Mouse (Mus musculus): ENCODE results near the gene Galnt16. TPM values are rescaled to one million over a fixed set of nuclear protein-coding genes. Genes with fewer than 3 reads are reported as not detected.

Gene Galnt16
- polyA plus RNA-seq (2014; fragmentation: Nextera tagmentation; extraction: Ambion mirVana) = 13.1 and 14.0 TPM in 2 replicates

GRCm38 (mm10) chr12:80517977-80518376, at the start of gene Galnt16:
TSS of gene Galnt16 (plus strand) at chr12:80518277.
- Histone ChIP-seq H3K36me3 (ENCODE audit: control insufficient read depth, insufficient read depth, low read length) (no peaks in the 10 kb centered on the region), H3K27me3 (ENCODE audit: control insufficient read depth, insufficient read depth, low read length) (peaks cover 13% of the 10 kb centered on the region), H3K4me3 (ENCODE audit: low read depth, low read length) (peak within 1 kb of the TSS; percentile 55), H3K27ac (ENCODE audit: low read depth, low read length) (peak within 1 kb of the TSS; percentile 89), H3K9me3 (ENCODE audit: control insufficient read depth, low read length) (no peaks in the 10 kb centered on the region), H3K9ac (ENCODE audit: low read length) (peak within 1 kb of the TSS; percentile 86), H3K4me1 (ENCODE audit: control insufficient read depth, insufficient read depth, low read length) (peaks cover 19% of the 10 kb centered on the region), H3K4me2 (peak within 1 kb of the TSS; percentile 91)
- 5% methylated on average over 14 of the region's 14 CpGs for WGBS
- no peak for DNase-seq (ENCODE audit: low spot score, missing footprints)
- 0 out of 2 replicates have a peak, but pooled peaks have one; percentile 2 for ATAC-seq (ENCODE audit: low FRiP score)

GRCm38 (mm10) chr12:80470206-80470605, 47.9 kb upstream of the Galnt16 start:
- no peaks in the 10 kb centered on the region for H3K27me3 ChIP-seq (ENCODE audit: control insufficient read depth, insufficient read depth, low read length)
- no peaks in the 10 kb centered on the region for H3K9me3 ChIP-seq (ENCODE audit: control insufficient read depth, low read length)
- no peak for DNase-seq (ENCODE audit: low spot score, missing footprints)
- no peak overlapping the region for H3K27ac ChIP-seq (ENCODE audit: low read depth, low read length)
- ATAC-seq (ENCODE audit: low FRiP score) = no peak
- no peaks in the 10 kb centered on the region for H3K36me3 ChIP-seq (ENCODE audit: control insufficient read depth, insufficient read depth, low read length)
- no peak overlapping the region for H3K4me3 ChIP-seq (ENCODE audit: low read depth, low read length)
- no peak overlapping the region for H3K9ac ChIP-seq (ENCODE audit: low read length)
- 91% methylated on average over 2 of the region's 2 CpGs for WGBS
- no peaks in the 10 kb centered on the region for H3K4me1 ChIP-seq (ENCODE audit: control insufficient read depth, insufficient read depth, low read length)
- no peak overlapping the region for H3K4me2 ChIP-seq

GRCm38 (mm10) chr12:80471926-80472325, 46.2 kb upstream of the Galnt16 start:
- no peaks in the 10 kb centered on the region for H3K4me1 ChIP-seq (ENCODE audit: control insufficient read depth, insufficient read depth, low read length)
- H3K9me3 ChIP-seq (ENCODE audit: control insufficient read depth, low read length) = no peaks in the 10 kb centered on the region
- no peaks in the 10 kb centered on the region for H3K27me3 ChIP-seq (ENCODE audit: control insufficient read depth, insufficient read depth, low read length)
- WGBS = 90% methylated on average over 4 of the region's 4 CpGs
- ATAC-seq (ENCODE audit: low FRiP score) (no peak), DNase-seq (ENCODE audit: low spot score, missing footprints) (no peak)
- no peak overlapping the region for H3K4me2 ChIP-seq
- no peak overlapping the region for H3K9ac ChIP-seq (ENCODE audit: low read length)
- no peak overlapping the region for H3K4me3 ChIP-seq (ENCODE audit: low read depth, low read length)
- H3K36me3 ChIP-seq (ENCODE audit: control insufficient read depth, insufficient read depth, low read length) = no peaks in the 10 kb centered on the region
- no peak overlapping the region for H3K27ac ChIP-seq (ENCODE audit: low read depth, low read length)

GRCm38 (mm10) chr12:80473731-80474130, 44.3 kb upstream of the Galnt16 start:
- no peaks in the 10 kb centered on the region for H3K9me3 ChIP-seq (ENCODE audit: control insufficient read depth, low read length)
- H3K9ac ChIP-seq (ENCODE audit: low read length) = no peak overlapping the region
- H3K27ac ChIP-seq (ENCODE audit: low read depth, low read length) = no peak overlapping the region
- no peak for DNase-seq (ENCODE audit: low spot score, missing footprints)
- no peaks in the 10 kb centered on the region; the same call in 1 of the 2 replicates for H3K36me3 ChIP-seq (ENCODE audit: control insufficient read depth, insufficient read depth, low read length)
- 83% methylated on average over 3 of the region's 3 CpGs for WGBS
- no peaks in the 10 kb centered on the region for H3K27me3 ChIP-seq (ENCODE audit: control insufficient read depth, insufficient read depth, low read length)
- H3K4me2 ChIP-seq = no peak overlapping the region
- no peak for ATAC-seq (ENCODE audit: low FRiP score)
- no peak overlapping the region for H3K4me3 ChIP-seq (ENCODE audit: low read depth, low read length)
- no peaks in the 10 kb centered on the region for H3K4me1 ChIP-seq (ENCODE audit: control insufficient read depth, insufficient read depth, low read length)

- Histone ChIP-seq H3K4me3 (ENCODE audit: low read depth, low read length) (no peak overlapping the region), H3K36me3 (ENCODE audit: control insufficient read depth, insufficient read depth, low read length) (peaks cover 7% of the 10 kb centered on the region), H3K4me2 (no peak overlapping the region), H3K4me1 (ENCODE audit: control insufficient read depth, insufficient read depth, low read length) (no peaks in the 10 kb centered on the region), H3K9ac (ENCODE audit: low read length) (no peak overlapping the region), H3K27me3 (ENCODE audit: control insufficient read depth, insufficient read depth, low read length) (no peaks in the 10 kb centered on the region), H3K9me3 (ENCODE audit: control insufficient read depth, low read length) (no peaks in the 10 kb centered on the region), H3K27ac (ENCODE audit: low read depth, low read length) (no peak overlapping the region)
- 89% methylated on average over 3 of the region's 3 CpGs for WGBS
- DNase-seq (ENCODE audit: low spot score, missing footprints) (no peak), ATAC-seq (ENCODE audit: low FRiP score) (no peak)
Observed at GRCm38 (mm10) chr12:80479986-80480385, 38.1 kb upstream of the Galnt16 start.

GRCm38 (mm10) chr12:80483397-80483796, 34.7 kb upstream of the Galnt16 start:
- 80% methylated on average over 3 of the region's 3 CpGs for WGBS
- no peak overlapping the region for H3K27ac ChIP-seq (ENCODE audit: low read depth, low read length)
- H3K36me3 ChIP-seq (ENCODE audit: control insufficient read depth, insufficient read depth, low read length) = peaks cover 7% of the 10 kb centered on the region
- H3K4me1 ChIP-seq (ENCODE audit: control insufficient read depth, insufficient read depth, low read length) = no peaks in the 10 kb centered on the region
- ATAC-seq (ENCODE audit: low FRiP score) = no peak
- H3K9me3 ChIP-seq (ENCODE audit: control insufficient read depth, low read length) = no peaks in the 10 kb centered on the region
- H3K27me3 ChIP-seq (ENCODE audit: control insufficient read depth, insufficient read depth, low read length) = no peaks in the 10 kb centered on the region
- no peak overlapping the region for H3K4me3 ChIP-seq (ENCODE audit: low read depth, low read length)
- H3K9ac ChIP-seq (ENCODE audit: low read length) = no peak overlapping the region
- no peak for DNase-seq (ENCODE audit: low spot score, missing footprints)
- H3K4me2 ChIP-seq = no peak overlapping the region

GRCm38 (mm10) chr12:80493311-80493710, 24.8 kb upstream of the Galnt16 start:
- Histone ChIP-seq H3K36me3 (ENCODE audit: control insufficient read depth, insufficient read depth, low read length) (peaks cover 19% of the 10 kb centered on the region; the same call in 1 of the 2 replicates), H3K9ac (ENCODE audit: low read length) (no peak overlapping the region), H3K4me3 (ENCODE audit: low read depth, low read length) (no peak overlapping the region), H3K27ac (ENCODE audit: low read depth, low read length) (no peak overlapping the region), H3K27me3 (ENCODE audit: control insufficient read depth, insufficient read depth, low read length) (no peaks in the 10 kb centered on the region), H3K4me1 (ENCODE audit: control insufficient read depth, insufficient read depth, low read length) (no peaks in the 10 kb centered on the region), H3K4me2 (no peak overlapping the region), H3K9me3 (ENCODE audit: control insufficient read depth, low read length) (no peaks in the 10 kb centered on the region)
- ATAC-seq (ENCODE audit: low FRiP score) (no peak), DNase-seq (ENCODE audit: low spot score, missing footprints) (no peak)
- WGBS = 94% methylated on average over 5 of the region's 5 CpGs

- Histone ChIP-seq H3K27me3 (ENCODE audit: control insufficient read depth, insufficient read depth, low read length) (no peaks in the 10 kb centered on the region), H3K4me3 (ENCODE audit: low read depth, low read length) (no peak overlapping the region), H3K9me3 (ENCODE audit: control insufficient read depth, low read length) (no peaks in the 10 kb centered on the region), H3K4me1 (ENCODE audit: control insufficient read depth, insufficient read depth, low read length) (no peaks in the 10 kb centered on the region), H3K9ac (ENCODE audit: low read length) (no peak overlapping the region), H3K36me3 (ENCODE audit: control insufficient read depth, insufficient read depth, low read length) (peaks cover 12% of the 10 kb centered on the region; the same call in 1 of the 2 replicates), H3K27ac (ENCODE audit: low read depth, low read length) (no peak overlapping the region), H3K4me2 (no peak overlapping the region)
- ATAC-seq (ENCODE audit: low FRiP score) (no peak), DNase-seq (ENCODE audit: low spot score, missing footprints) (no peak)
- 86% methylated on average over 1 of the region's 1 CpGs for WGBS
Observed at GRCm38 (mm10) chr12:80495691-80496090, 22.4 kb upstream of the Galnt16 start.

- no peaks in the 10 kb centered on the region for H3K27me3 ChIP-seq (ENCODE audit: control insufficient read depth, insufficient read depth, low read length)
- no peaks in the 10 kb centered on the region for H3K4me1 ChIP-seq (ENCODE audit: control insufficient read depth, insufficient read depth, low read length)
- H3K4me3 ChIP-seq (ENCODE audit: low read depth, low read length) = no peak overlapping the region
- 58% methylated on average over 4 of the region's 4 CpGs for WGBS
- H3K9me3 ChIP-seq (ENCODE audit: control insufficient read depth, low read length) = no peaks in the 10 kb centered on the region
- no peak overlapping the region for H3K4me2 ChIP-seq
- ATAC-seq (ENCODE audit: low FRiP score) = no peak
- no peak for DNase-seq (ENCODE audit: low spot score, missing footprints)
- H3K36me3 ChIP-seq (ENCODE audit: control insufficient read depth, insufficient read depth, low read length) = 0 out of 2 replicates have a peak, but pooled peaks cover 2% of the 10 kb centered on the region
- H3K9ac ChIP-seq (ENCODE audit: low read length) = no peak overlapping the region
- H3K27ac ChIP-seq (ENCODE audit: low read depth, low read length) = no peak overlapping the region
Observed at GRCm38 (mm10) chr12:80498356-80498755, 19.7 kb upstream of the Galnt16 start.
